Mouse (Mus musculus): ENCODE data around the gene Tmem136. TPM values are rescaled to one million over a fixed set of nuclear protein-coding genes. Genes with fewer than 3 reads are reported as not detected.
"Not testable (repeated sequence)": the region's sequence is repeated elsewhere in the genome, so short reads cannot be mapped to it uniquely, and the experiment has no call there.

Tmem136 gene
- total RNA-seq (2014; fragmentation: Nextera tagmentation) (0.76 TPM in 1 of 2 replicates, not detected in the other), total RNA-seq (2017) (3.4 TPM in 1 of 2 replicates, not detected in the other)

DNA sequence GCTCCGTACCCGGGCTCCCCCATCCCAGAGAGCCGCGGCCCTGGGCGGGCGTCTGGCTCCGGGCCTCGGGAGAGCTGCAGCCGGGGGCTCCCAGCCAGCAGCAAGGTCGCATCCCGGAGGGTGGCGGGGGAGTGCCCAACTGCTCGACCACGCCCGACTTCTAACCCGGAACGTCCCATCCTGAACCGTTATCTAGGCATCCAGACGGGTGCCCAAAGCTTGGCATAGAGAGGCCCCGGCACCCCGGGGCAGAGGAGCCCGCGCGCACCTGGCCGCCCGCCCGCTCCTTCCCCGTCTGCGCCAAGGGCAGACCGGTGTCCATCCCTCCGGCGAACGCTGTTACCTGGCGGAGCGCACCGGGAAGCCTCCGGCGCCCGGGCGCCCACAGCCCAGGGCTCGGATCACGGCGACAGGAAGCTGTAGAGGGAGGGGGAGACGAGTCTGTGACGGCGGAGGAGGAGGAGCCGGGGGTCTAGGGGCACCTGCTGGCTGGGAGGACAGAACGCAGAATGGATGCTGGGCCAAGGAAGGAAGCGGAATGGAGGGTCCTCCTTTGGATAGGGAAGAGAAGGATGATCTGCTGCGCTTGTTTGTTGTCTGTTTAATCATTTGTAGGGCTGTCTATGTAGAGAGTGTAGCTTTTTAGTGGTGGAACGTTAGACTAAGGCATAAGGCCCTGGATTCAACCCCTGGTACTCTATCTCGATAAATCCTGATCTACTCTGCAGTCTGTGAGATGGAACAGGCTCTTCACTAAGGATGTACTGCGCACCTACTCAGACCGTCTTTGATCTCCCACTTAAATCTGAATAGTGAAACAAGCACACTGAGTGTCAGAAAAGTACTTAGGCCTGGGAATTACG lies at the start of gene Tmem136:
Gene Tmem136, minus strand, starts transcription at position 437 of the 863 bp plus-strand sequence.
- ATAC-seq (replicated peaks; ENCODE audit: low FRiP score, low TSS enrichment, poor library complexity, severe bottlenecking): peak; percentile 98

DNA sequence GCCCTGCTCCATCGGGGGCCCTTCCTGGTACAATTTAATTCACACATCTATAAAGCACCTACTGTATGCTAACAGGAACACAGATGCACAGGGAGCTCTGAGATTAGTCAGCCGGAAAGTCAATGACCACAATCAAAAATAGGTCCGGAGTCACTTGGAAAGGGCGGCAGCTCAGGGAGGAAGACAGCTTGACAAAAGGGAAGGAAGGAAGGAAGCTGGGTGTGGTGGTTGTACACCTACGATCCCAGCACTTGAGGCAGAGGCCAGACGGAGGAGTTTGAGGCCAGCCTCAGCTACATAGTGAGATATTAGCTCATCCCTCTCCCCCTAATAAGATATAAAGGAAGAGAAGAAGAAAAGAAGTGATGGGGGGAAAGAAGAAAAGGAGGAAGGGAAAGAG lies 39.6 kb upstream of the Tmem136 start:
- ATAC-seq (replicated peaks; ENCODE audit: low FRiP score, low TSS enrichment, poor library complexity, severe bottlenecking): no peak

DNA sequence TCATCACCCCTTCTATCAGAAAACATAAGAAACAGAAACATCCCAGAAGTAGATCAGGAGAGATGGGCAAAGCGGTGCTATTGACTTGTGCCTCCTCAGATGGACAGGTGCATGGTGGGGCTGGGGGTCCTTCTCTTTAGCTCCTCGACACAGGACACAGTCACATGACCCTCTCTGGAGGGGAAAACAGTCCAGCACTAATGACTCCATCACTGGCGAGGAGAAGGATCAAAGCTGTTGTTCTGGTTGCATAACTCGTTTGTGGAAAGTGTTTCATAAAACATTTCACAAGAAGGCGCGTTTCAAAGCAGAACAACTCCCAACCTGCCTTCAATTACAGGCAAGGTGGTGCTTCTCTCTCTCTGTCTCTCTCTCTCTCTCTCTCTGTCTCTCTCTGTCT lies 35.4 kb upstream of the Tmem136 start:
- ATAC-seq (replicated peaks; ENCODE audit: low FRiP score, low TSS enrichment, poor library complexity, severe bottlenecking): no peak

DNA sequence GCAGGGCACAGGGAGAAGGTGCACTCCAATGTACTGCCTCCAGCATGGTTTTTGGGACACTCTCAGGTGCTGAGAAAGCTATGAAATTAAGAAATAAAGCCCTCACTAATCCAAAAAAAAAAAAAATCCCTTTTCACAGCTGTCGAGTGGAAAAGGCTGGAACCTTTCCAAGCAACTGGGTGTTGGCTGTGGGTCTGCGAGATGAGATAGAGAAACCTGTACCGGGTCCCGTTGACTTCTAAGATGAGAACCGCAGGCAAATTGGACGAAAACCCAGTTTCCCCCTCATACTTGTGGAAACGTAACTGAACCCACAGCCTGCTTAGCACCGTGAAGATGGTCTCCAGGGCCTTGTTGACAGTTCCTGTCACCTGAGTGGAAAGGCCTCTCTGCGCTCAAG lies 34.6 kb upstream of the Tmem136 start:
- ATAC-seq (replicated peaks; ENCODE audit: low FRiP score, low TSS enrichment, poor library complexity, severe bottlenecking): peak; percentile 48; the same call in 1 of the 2 replicates

DNA sequence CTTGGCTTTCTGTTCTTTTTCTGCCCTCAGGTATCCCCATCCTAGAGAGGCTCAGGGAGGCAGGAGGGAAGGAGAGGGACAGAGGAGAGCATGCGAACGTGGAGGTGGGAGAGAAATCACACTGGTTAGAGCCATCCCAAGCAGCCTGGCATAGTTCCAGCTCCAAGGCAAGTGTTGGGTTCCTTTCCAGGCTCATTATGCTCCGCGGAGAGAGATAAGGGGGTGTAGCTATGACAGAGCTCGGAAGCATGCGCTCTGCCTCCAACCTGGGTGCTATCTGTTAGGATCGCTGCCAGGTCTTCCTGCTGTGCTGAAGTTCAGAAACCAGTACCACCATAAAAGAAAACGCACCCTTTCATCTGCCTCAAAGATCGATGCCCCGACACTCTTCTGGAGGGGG lies 33.7 kb upstream of the Tmem136 start:
- ATAC-seq (replicated peaks; ENCODE audit: low FRiP score, low TSS enrichment, poor library complexity, severe bottlenecking): peak; percentile 72

DNA sequence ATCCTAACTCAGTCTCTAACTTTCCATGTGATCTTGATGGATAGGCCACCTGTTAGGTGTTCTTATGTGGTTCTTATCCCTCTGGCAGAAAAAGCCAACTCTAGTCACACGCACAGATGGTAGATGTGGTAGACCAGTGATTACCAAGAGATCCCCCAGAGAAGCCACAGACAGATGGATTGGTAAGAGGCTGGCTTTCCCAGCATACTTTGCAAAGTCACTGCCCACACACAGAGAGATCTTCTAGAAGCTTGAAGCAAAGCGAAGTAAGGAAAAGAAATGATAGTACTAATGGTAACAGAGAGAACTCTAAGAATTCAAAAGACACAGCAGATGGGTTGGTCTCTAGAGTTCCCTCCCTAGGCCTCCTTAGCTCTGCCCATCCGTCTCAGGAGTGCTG lies 33.1 kb upstream of the Tmem136 start:
- ATAC-seq (replicated peaks; ENCODE audit: low FRiP score, low TSS enrichment, poor library complexity, severe bottlenecking): no peak

DNA sequence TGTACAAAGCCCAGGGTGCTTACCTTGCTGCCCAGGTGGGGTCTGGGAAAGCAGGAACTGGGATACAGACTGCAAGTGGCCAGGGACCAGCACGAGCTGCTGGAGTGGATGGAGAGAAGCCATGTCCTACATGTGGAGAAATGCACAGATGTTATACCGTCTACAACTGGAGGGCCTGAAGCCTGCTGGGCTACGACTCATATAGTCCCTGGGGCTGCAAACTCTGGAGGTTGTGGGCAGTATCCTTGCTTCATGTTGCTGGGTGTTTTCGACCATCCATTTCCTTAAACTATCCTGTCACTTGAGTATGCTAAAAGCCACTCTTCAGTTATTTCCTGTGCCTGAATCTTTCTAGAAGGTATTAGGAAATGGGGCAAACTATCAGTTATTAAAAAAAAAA lies 28.8 kb upstream of the Tmem136 start:
- no peak for ATAC-seq (replicated peaks; ENCODE audit: low FRiP score, low TSS enrichment, poor library complexity, severe bottlenecking)

DNA sequence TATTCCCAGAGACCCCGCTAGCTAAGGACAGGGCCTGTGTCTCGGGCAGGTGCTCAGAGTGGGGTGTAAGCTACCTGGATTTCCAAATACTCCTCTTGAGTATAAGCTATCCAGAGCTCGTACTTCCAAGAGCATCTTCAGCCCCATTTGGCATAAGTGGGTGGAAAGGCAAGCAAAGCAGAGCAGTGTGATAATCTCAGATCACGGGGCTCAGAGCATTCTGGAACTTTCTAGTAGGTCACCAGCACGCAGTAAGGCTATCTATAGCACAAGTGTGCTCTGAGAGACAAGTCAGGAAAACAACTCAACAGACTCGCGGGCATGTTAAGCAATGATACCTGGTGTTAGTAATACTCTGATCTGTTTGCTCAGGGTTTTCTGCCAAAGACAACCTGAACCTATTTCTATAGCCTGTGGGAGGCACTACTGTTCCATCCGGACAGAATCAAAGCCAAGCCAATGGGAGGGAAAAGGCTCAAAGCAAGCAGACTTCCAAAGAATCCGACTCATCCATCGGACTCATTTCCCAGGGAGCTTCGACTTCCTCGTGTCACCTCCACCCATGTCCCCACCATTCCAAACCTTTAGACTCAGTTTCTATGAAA lies 27.9 kb upstream of the Tmem136 start:
- ATAC-seq (replicated peaks; ENCODE audit: low FRiP score, low TSS enrichment, poor library complexity, severe bottlenecking): no peak

DNA sequence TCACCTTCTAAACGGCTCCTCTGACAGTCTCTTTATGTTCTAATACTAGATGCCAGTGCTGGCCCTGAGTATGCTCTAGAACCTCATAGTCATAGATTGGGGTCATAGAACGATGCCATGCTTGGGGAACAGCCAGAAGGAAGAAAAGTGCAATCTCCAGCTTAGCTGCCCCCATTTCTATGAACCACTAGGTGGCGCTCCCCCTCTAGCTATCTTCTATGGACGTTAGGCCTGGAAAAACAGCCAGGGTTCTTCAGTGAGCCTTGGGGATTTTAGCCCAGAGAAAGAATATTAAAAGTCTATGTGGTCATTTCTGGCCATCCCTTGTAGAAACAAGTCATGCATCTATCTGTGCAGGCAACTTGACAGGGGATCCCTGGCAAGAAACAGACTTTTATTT lies 25.5 kb upstream of the Tmem136 start:
- peak; percentile 65; the same call in 1 of the 2 replicates for ATAC-seq (replicated peaks; ENCODE audit: low FRiP score, low TSS enrichment, poor library complexity, severe bottlenecking)

DNA sequence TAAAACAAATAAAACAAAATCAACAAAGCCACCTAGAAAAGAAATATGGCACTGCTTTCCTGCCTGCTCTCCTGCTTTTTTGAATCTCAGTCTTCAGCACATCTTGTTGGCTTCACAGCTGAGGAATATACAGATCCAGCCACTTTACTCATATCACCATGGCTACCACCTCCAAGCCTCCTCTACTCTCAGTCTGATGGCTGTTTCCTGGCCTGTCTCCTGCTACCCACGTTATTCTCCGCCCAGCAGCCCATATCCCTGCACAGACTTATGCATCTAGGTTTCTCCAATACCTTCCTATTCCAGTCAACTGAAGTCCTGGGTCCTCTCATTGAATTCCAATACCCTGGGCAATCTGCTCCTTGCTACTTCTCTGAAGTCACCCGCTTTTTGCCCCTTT lies 17.2 kb upstream of the Tmem136 start:
- no peak for ATAC-seq (replicated peaks; ENCODE audit: low FRiP score, low TSS enrichment, poor library complexity, severe bottlenecking)

DNA sequence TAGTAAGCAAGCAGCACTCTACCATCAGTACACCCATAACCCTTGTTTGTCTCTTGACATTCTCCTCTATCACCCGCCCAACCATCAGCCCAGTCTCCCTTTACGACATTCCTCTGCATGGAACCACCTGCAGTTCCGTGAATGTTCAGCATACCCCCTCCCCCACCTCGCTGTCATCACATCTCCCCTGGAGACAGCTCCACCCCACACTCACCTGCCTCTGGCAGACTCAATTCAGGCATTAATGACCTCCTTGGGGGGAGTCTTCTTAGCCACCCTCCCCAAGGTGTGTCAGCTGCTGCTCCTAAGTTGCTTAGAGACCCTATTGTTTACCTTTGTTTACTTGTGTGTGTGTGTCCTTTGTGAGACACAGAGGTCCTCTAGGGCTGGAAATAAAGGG lies 16.0 kb upstream of the Tmem136 start:
- no peak; the same call in 1 of the 2 replicates for ATAC-seq (replicated peaks; ENCODE audit: low FRiP score, low TSS enrichment, poor library complexity, severe bottlenecking)

DNA sequence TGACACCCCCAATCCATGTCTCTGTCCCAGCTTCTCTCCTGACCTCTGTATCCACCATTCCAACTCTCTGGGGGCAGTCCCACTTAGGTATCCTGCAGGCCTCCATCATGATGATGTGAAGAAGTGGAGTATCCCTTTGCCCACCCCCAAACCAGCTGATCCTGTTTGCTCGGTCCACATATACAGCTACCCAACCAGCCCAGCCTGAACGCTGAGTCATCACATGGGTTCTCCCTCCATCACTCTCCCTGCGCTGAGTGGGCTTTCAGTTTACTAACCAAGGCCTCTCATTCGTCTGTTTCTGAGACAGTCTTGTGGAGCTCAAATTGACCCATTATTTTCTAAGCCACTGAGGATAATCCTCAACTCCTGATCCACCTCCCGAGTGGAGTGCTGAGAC lies 15.6 kb upstream of the Tmem136 start:
- ATAC-seq (replicated peaks; ENCODE audit: low FRiP score, low TSS enrichment, poor library complexity, severe bottlenecking): no peak

DNA sequence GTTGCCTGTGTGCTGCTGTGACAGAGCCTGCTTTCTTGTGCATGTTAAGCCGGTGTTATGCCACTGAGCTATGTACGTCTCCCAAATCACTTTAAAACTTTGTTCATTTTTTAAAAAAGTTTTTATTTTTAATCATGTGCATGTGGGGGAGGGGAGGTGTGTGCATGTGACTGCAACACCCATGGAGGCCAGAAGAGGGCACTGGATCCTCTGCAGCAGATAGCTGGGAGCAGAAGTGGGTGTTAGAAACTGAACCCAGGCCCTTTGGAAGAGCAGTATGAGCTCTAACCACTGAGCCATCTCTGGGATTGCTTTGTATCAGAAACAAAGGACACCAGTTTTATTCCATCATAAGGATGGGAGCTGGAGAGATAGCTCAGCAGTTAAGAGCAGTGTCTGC lies 14.3 kb upstream of the Tmem136 start:
- no peak for ATAC-seq (replicated peaks; ENCODE audit: low FRiP score, low TSS enrichment, poor library complexity, severe bottlenecking)

DNA sequence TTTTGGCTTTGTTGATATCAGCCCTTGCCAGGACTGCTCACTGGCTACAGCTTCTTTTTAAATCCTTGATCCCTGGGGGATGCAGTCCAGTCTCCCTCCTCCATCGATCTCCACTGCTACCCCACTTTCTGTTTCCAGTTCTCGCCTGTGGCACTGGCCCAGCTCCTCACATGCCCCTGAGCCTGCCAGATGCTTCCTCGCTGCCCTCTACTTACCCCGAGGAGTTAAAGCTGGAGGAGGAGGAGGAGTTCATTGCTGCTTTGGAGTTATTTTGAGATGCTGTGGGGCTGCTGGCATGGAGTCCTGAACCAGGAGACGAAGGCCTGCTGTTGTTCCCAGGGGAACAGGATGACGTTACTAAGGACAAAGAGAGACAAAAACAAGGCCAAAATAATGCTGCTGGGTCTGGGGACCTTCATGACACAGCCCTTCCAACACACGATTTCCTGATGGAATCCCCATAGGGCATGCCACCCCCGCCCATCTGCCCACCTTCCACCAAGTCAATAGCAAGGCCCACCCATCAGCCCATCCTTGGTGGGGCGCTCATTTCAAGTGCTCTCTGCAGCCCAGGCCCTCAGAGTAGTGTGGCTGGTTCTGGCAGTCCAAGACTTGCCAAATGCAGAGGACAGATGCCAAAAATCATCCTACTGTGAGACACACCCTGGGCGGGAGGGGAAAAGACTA lies 10.9 kb upstream of the Tmem136 start:
- no peak for ATAC-seq (replicated peaks; ENCODE audit: low FRiP score, low TSS enrichment, poor library complexity, severe bottlenecking)

DNA sequence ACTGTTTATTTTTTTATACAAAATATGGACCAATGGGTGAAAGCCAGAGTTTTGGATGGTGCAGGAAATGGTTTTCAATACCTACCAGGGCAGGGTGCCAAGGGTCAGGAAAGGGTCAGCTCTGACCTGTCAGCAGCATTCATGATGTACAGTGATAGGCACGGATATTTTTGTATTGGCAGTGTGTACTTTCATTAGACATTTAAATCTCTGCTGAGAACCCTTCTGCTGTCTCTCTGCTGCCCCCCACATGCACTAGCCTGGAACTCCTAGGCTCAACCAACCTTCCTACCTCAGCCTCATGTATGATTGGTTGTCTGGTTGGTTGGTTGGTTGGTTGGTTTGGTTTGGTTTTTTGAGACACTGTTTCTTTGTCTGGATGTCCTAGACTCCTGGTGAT lies 6.0 kb upstream of the Tmem136 start:
- ATAC-seq (replicated peaks; ENCODE audit: low FRiP score, low TSS enrichment, poor library complexity, severe bottlenecking): peak; percentile 90

DNA sequence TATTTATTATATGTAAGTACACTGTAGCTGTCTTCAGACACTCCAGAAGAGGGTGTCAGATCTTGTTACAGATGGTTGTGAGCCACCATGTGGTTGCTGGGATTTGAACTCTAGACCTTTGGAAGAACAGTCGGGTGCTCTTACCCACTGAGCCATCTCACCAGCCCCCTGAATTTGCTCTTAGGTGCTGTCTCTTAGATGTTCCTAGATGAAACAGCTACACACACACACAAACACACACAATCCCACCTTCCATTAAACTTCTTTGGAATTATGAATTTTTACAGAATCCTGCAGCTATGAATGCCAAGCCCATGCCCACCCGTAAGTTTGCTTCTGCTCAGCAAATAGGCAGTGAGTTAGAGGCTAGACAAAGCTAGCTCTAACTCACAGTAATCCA lies 5.6 kb upstream of the Tmem136 start:
- ATAC-seq (replicated peaks; ENCODE audit: low FRiP score, low TSS enrichment, poor library complexity, severe bottlenecking): not testable (repeated sequence)

DNA sequence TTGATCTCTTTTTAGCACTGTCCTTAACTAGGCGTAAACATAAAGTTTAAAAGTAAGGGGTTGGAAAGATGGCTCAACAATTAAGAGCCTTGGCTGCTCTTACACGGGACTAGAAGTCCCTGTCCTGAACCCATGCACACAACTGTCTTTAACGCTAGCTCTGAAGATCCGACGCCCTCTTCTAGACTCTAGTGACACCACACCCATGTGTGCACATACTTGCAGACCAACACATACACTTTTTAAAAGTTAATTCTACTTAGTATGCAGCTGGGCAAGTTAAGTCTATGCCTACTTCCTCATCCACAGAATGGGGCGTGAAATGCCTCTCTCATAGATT lies 597 bp upstream of the Tmem136 start:
- no peak for ATAC-seq (replicated peaks; ENCODE audit: low FRiP score, low TSS enrichment, poor library complexity, severe bottlenecking)

DNA sequence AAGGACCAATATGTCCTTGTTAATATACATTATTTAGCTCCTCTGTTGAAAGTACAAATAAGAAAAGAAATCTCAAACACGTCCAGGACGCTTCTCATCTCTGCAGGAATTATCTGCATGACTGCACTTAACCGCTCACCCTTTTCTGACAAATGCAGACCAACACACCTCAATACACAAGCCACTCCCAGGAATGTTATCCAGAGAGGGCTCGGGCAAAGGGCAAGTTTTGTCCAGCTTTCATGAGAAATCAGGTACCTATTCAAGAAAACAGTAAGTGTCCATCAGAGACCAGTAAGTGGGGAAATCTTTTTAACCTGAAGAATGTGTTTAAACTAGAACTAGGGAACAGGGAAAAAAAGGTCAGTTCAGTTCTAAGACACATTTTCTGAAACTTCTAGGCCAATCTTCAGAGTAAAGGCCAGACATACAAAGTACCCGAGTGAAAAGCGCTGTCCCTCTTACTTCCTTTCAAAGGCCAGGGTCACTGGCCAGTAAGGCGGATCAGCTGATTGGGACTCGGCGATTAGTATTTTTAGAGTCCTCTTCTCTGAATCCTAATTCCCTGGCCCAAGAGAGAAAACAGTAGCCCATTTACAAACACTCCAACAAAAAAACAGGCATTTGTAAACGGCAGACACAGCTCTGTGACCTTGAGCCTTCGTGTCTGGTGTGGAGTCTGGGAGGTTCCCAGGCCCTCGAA lies 788 bp downstream of the Tmem136 start:
- no peak for ATAC-seq (replicated peaks; ENCODE audit: low FRiP score, low TSS enrichment, poor library complexity, severe bottlenecking)

DNA sequence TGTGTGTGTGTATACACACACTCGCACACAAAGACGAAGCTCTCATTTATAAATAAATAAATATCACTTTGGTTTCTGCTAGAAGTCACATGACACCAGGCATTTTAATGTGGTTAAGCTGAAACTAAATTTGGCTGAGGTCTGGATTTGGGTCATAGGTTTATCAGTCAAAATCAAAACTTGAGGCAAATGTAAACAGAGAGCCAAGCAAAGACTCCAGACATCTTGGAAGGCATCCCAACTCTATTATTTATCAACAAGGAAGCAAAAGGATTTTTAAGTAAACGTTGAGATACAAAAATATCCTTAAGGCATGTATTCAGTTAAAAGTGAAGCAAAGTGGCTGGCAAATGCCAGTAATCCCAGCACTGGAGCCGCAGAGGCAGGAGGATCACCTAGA lies 1.5 kb downstream of the Tmem136 start:
- ATAC-seq (replicated peaks; ENCODE audit: low FRiP score, low TSS enrichment, poor library complexity, severe bottlenecking): no peak

Data from megakaryocyte-erythroid progenitor cell, adult 5-6 weeks (primary cell).